Mouse (Mus musculus): ENCODE measurements around the gene Cers3.

DNA sequence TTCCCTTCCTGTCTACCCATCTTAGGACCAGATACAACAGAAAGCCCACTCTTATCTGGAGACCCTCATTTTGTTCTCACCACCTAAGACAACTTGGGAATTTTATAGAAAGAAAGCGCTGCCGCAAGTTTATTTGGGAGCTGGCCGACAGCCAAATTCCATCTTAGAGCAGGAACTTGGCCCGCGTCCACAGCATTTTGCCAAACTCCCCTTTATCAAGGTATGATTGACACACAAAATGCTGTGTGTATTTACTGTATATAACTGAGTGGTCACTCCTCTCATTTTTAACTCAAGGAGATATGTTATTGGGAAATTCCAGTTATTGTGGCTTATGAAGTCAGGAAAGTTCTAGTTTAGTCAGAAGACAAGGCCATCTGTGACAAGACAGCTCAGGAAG, 88.0 kb downstream of the Cers3 start:
- TF ChIP-seq POLR2A (IDR thresholded peaks at IDR 0.05; ENCODE audit: control insufficient read depth, low read depth, low read length) (no peak), CTCF (IDR thresholded peaks at IDR 0.05; ENCODE audit: control insufficient read depth, insufficient read depth, insufficient replicate concordance, low read depth, low read length) (no peak)

Measured in testis, adult 2 months (tissue).